Mouse (Mus musculus): ENCODE measurements around the gene 4930432K21Rik. TPM values are rescaled to one million over a fixed set of nuclear protein-coding genes. Genes with fewer than 3 reads are reported as not detected.
A peak's percentile ranks its signal among the peaks of the same experiment; 100 is the strongest.

The 4930432K21Rik gene
- total RNA-seq, 2 experiments from 2014 or later = 1.7 to 2.1 TPM

DNA sequence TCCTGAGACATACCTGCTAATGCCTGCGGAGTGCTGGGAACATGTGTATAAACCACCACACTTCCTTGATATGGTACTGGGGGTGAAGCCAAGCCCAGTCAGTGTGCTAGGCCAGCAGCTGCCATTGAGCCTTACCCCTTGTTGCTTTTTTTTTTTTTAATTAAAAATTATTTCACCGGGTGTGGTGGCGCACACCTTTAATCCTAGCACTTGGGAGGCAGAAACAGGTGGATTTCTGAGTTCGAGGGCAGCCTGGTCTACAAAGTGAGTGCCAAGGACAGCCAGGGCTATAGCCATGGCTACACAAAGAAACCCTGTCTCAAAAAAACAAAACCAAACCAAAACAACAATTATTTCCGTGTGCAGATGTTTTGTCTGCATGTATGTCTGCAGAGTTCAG lies 57.2 kb downstream of the 4930432K21Rik start:
- DNase-seq = no peak
- intact Hi-C loops (cut with DNase I) = no loop called here

DNA sequence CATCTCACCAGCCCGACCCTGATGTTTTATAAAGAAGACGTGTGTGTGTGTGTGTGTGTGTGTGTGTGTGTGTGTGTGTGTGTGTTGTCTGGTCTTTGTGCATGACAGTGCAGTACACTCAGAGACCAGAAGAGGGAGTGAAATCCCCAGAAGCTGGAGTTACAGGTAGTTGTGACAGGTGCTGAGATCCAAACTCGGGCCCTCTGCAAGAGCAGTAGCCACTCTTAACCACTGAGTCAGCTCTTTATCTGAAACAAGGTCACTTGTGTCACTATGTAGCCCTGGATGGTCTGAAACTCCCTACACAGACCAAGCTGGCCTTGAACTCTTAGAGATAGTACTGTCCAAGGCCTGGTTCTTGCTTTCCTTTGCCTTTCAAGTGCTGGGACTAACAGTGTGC lies 58.8 kb downstream of the 4930432K21Rik start:
- no peak for DNase-seq
- intact Hi-C loops (cut with DNase I) = no loop called here

DNA sequence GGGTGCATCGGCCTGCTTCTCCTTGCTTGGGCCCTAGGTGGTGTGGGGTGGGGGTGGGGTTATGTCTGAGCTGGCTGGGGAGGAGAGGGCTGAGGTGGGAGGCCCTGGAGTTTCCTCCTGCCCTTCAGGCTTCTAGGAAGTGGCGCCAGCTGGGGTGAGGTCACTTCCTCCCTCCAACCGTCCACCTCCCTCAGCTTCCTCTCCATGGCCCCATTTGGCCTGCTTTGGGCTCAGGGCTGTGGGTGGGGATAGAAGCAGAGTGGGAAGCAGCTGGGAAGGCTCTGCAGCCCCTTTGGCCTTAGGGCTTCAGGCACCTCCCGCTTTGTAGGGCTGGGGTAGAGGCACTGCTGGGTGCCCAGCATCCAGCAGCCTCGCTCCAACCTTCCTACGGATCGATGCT lies 60.0 kb downstream of the 4930432K21Rik start:
- intact Hi-C loops (cut with DNase I) = no loop called here
- DNase-seq = no peak

DNA sequence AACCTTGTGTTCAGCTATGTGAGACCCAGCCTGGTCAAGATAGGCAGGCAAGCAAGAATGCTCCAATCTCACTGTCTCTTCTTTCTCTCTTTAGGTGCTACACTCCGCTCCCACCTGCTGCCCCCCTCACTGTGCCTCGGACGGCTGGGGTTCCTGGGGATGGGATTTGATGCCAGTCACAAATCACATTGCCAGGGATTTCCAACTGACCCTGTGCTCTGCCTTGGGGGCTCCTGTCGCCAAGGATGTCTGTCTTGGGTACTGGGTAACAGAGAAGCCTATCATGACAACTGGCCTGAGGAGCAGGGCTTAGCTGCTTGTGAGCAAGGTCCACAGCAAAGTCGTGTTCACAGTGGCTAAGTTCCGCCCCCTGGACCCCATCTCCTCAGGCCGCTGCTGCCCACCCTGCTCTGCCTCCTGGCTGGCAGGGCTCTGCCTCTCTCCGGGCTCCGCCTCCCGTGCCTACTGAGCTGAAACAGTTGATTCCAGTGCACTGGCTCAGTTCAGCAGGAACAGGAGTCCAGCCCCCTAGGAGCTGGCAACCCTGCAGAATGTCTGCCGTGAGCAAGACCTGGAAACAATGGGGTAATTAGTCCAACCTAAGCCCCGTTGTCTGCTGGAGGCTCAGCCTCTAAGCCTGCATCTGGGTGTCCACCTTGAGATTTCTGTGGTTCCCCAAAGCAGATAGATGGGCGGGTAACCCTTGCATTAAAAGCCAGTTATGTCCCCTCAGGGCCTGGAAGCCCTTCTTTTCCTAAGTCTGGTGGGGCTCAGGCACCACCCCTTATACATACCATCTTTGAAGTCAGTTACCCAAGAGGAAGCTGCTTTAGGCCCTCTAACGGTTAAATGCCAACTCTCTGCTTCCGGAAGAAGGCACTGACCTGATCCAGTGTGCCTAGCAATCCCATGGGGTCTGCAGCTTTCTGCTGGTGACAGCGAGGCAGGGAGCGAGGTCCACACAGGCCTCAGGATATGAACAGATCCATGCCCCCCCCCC lies 60.9 kb downstream of the 4930432K21Rik start:
- peak; percentile 35 for DNase-seq
- intact Hi-C loops (cut with DNase I) = no loop called here

DNA sequence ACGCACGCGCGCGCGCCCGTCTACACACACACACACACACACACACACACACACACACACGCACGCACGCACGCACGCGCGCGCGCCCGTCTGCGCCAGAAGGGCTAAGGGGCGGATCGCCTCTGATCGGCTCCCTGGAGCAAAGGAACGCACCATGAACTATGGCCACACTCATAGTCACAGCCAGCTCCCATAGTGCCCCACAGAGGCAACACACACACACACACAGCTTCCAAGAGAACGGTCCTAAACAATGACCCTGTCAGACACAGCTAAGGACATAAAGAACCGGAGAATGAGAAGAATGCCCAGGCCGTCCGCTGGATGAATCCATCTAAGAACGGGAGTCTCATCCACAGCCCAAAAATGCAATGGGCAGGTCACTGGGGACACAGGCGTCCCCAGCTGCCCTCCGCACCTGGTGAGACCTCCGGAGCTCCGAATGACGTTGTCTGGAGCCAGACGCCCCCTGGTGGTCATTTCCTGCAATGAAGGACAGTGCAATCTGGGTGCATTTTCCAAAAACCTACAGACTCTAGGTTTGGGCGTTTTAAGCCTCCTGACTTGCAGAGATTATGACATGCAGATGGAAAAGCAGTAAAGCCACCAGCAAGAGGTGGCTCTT lies 62.5 kb downstream of the 4930432K21Rik start:
- peak; percentile 88 for DNase-seq
- intact Hi-C loops (cut with DNase I) = loop anchor here (2.0 kb wide), 1 partner anchor 23 kb away; no protein-coding TSS in a partner anchor

DNA sequence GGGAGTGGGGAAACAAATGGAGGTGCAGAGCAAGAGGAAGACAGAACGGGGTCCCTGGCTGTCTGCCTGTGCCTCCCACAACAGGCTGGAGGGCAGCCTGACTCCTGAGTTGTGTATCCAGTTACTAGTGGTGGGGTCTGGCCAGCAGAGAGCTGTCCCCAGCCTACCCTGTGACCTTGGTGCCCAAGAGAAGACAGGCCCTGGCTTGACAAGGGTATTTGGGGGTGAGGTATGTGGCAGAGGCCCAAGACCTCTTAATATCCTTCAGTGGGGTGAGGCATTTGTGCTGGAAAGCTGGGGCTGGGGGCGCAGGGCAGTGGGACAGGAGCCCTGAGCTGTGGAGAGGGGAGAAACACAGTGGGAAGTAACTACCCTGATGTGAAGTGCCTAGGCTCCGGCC lies 63.4 kb downstream of the 4930432K21Rik start:
- no peak for DNase-seq
- intact Hi-C loops (cut with DNase I) = loop anchor here (2.0 kb wide), 1 partner anchor 24 kb away; no protein-coding TSS in a partner anchor

DNA sequence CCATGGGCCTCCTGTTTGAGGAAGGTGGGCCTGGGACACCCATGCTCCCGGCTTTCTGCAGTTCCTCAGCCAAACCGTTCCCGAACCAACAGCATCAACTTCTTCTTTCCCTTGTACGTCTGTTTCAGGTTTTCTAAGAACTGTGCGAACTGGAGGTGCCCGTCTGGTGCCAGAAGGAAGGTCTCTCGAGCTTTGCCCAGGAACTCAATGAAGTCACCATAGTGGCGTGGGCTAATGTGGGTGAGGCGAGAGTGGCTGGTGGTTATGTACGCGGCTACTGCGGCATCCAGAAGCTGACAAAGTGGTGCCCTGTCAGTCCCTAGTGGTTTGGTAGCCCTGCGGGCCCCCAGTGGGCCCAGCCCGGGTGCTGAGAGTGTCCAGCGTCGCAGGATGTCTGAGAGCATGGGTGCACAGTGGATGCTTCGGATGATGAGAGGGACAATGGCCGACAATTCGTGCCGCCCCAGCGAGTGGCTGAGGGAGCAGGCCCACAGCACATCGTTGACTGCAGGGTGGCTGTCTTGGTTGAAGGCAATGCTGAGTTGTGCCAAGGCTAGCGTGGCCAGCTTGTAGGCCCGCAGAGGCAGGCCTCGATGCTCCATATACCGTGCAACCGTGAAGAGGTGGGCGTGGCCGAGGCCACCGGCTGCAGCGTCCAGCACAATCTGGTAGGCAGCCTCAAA lies 64.2 kb downstream of the 4930432K21Rik start:
- intact Hi-C loops (cut with DNase I) = loop anchor here (2.0 kb wide), 1 partner anchor 25 kb away; no protein-coding TSS in a partner anchor
- no peak for DNase-seq

DNA sequence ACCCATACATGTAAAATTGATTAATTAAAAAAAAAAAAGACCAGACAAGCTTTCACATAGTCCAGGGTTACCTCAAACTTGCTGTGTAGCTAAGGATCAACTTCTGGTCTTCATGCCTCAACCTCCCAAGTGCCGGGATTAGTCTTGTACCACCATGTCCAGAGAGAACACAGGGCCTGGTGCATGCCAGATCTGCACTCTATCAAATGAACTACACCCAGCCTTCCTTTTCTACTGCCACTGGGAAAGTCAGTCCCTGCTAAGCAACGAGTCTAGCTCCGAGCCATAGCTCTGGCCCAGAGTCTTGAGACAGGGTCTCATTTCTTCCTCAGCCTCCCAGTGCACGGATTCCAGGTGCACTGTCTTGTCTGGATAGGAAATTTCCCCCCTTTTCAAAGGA lies 65.5 kb downstream of the 4930432K21Rik start:
- intact Hi-C loops (cut with DNase I) = no loop called here
- DNase-seq = no peak

DNA sequence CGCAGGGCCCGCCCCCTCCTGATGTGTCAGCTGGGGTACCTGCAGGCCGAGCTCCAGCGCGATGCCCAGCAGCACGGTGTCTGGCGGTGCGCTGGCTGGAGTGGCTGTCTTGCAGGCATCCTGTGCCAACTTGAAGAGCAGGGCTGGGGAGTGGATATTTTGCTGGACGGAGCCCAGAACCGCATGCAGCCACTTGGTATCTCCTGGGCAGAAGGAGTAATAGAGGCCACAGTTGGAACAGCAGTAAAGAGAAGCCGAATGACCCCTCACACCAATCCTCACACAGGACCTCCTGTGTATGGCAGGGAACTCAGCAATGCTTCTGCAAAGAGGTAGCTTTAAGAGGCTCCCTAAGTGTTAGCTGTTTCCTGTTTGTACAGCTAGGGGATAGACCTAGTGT lies 69.4 kb downstream of the 4930432K21Rik start:
- intact Hi-C loops (cut with DNase I) = no loop called here

DNA sequence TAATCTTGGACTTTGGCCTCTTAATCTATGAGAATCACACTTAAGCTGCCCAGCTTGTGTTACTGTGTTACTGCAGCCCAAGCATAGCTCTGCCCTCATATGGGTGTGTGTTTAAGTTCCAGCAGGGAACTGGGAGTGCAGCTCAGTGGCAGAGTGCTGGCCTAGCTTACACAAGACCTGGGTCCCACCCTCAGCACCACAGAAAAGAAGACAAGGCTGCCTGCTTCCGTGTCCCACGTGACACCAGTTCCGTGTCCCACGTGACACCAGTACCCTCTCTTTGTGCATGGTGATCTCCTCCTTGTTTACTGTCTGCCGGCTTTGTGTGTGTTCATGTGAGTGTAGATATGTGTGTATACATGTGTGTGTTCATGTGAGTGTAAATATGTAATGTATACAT lies 70.3 kb downstream of the 4930432K21Rik start:
- intact Hi-C loops (cut with DNase I) = no loop called here
- no peak for DNase-seq

More for the DNA sequence above, 69.4 kb downstream of the 4930432K21Rik start:
- DNase-seq = no peak

DNA sequence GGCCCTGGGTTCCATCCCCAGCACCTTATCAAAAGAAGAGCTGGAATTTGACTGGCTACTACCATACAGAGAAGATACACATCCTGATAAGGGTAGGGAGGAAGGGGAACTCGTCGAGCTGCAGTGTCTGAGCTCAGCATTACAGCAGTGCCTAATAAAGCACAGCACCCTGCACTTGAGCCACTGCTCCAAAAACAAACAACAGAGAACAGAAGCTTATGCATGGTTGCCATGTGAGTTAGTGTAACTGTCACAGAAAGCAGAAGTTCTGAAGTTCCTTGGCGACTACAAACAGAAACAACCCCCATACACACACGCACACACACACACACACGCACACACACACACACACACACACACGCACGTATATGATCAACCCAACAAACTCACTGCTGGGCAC lies 72.3 kb downstream of the 4930432K21Rik start:
- DNase-seq = no peak
- intact Hi-C loops (cut with DNase I) = no loop called here

Small RNA genes lying within 50 kb of the gene (microRNA-seq; reads per million reads assigned to microRNA genes)
- gene Gm25110 (not detected), gene Mir181c (6,571 reads per million, percentile 92 among the genes with 10 or more reads in this experiment), gene Mir181d (7,824 reads per million, percentile 93 among the genes with 10 or more reads in this experiment), gene Mir23a (2,777 reads per million, percentile 85 among the genes with 10 or more reads in this experiment), gene Mir24-2 (not detected), gene Mir27a (106 reads per million, percentile 51 among the genes with 10 or more reads in this experiment), gene Mir3074-2 (not detected)

Other genes starting within 250 kb of the 4930432K21Rik start
- gene Adgrl1, start 247.9 kb upstream of the 4930432K21Rik start, total RNA-seq (2021) = 100 to 1,000 TPM; 398 to 418 TPM
- gene Gm10644, start 192.8 kb upstream of the 4930432K21Rik start, total RNA-seq (2021) = under 1 TPM; 0.20 to 0.26 TPM
- 1 to 10 TPM; 2.5 to 2.7 TPM for gene Asf1b, start 192.5 kb upstream of the 4930432K21Rik start, total RNA-seq (2021)
- 100 to 1,000 TPM; 199 to 209 TPM for gene Prkaca, start 175.0 kb upstream of the 4930432K21Rik start, total RNA-seq (2021)
- 10 to 100 TPM; 82.8 to 83.9 TPM for gene Samd1, start 150.4 kb upstream of the 4930432K21Rik start, total RNA-seq (2021)
- gene 1700067K01Rik, start 146.5 kb upstream of the 4930432K21Rik start, total RNA-seq (2021) = 1 to 10 TPM in 1 of 2 experiments, under 1 TPM in 1; 0.46 to 1.1 TPM
- gene 2210011C24Rik, start 135.9 kb upstream of the 4930432K21Rik start, total RNA-seq (2021) = not detected
- gene Palm3, start 126.6 kb upstream of the 4930432K21Rik start, total RNA-seq (2021) = 10 to 100 TPM; 13.2 to 15.5 TPM
- gene Il27ra, start 105.4 kb upstream of the 4930432K21Rik start, total RNA-seq (2021) = 1 to 10 TPM; 1.5 to 1.6 TPM
- gene Rln3, start 103.0 kb upstream of the 4930432K21Rik start, total RNA-seq (2021) = not detected
- 1 to 10 TPM; 3.3 to 4.0 TPM for gene Gm10643, start 82.9 kb upstream of the 4930432K21Rik start, total RNA-seq (2021)
- gene Rfx1, start 81.2 kb upstream of the 4930432K21Rik start, total RNA-seq (2021) = 10 to 100 TPM; 26.1 to 28.5 TPM
- 10 to 100 TPM; 49.1 to 49.7 TPM for gene Dcaf15, start 43.3 kb upstream of the 4930432K21Rik start, total RNA-seq (2021)
- gene Podnl1, start 22.0 kb upstream of the 4930432K21Rik start, total RNA-seq (2021) = not detected
- 10 to 100 TPM; 74.9 to 80.8 TPM for gene Cc2d1a, start 89 bp upstream of the 4930432K21Rik start, total RNA-seq (2021)
- gene Nanos3, start 37.2 kb downstream of the 4930432K21Rik start, total RNA-seq (2021) = 10 to 100 TPM in 1 of 2 experiments, 1 to 10 TPM in 1; 8.1 to 11.4 TPM
- 10 to 100 TPM; 22.9 to 23.3 TPM for gene Zswim4, start 89.0 kb downstream of the 4930432K21Rik start, total RNA-seq (2021)
- gene D8Ertd738e, start 101.7 kb downstream of the 4930432K21Rik start, total RNA-seq (2021) = 100 to 1,000 TPM; 105 to 120 TPM
- gene Mri1, start 109.3 kb downstream of the 4930432K21Rik start, total RNA-seq (2021) = 10 to 100 TPM; 25.1 to 26.4 TPM
- gene Ccdc130, start 122.4 kb downstream of the 4930432K21Rik start, total RNA-seq (2021) = 10 to 100 TPM; 19.7 to 23.5 TPM
- 100 to 1,000 TPM; 151 to 183 TPM for gene Cacna1a, start 240.4 kb downstream of the 4930432K21Rik start, total RNA-seq (2021)